Mouse (Mus musculus): ENCODE measurements around the gene Slit3. TPM values are rescaled to one million over a fixed set of nuclear protein-coding genes. Genes with fewer than 3 reads are reported as not detected.

The Slit3 gene
- polyA plus RNA-seq, 1 experiment, result 211 TPM

DNA sequence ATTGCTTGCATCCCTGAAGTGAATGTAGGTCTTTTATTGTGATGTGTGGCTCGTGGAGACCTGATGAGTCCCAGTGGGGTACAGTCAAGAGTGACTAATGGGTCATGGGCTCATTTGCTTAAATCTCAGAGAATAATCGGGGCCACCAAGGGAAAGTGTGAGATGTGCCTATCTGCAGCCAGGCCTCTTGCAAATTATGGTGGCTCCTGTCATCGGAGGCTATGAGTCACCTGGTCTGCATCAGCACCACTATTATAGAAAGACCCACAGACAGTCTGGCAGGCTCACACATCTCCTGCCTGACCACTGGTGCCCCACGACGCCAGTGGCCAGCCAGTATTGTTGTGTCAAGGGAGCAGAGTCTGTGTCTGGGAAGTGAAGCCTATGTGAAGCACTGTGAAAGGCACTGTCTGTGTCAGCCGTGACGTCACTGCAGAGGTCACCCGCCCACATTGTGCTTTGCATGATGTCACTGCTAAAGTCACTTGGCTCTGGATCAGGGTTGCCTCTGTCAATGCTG, 171.3 kb downstream of the Slit3 start:
- TF ChIP-seq CTCF (IDR thresholded peaks at IDR 0.05; ENCODE audit: borderline replicate concordance, insufficient read depth, low read length) (no peak), POLR2A (IDR thresholded peaks at IDR 0.05; ENCODE audit: low read depth, low read length) (no peak)
- H3K4me3 ChIP-seq (ENCODE audit: insufficient read depth, low read length), result no peak overlapping the region
- no peak overlapping the region for H3K27ac ChIP-seq (ENCODE audit: insufficient read depth, low read length)
- H3K4me1 ChIP-seq (ENCODE audit: control insufficient read depth, insufficient read depth, low read length), result no peaks in the 10 kb centered on the region

DNA sequence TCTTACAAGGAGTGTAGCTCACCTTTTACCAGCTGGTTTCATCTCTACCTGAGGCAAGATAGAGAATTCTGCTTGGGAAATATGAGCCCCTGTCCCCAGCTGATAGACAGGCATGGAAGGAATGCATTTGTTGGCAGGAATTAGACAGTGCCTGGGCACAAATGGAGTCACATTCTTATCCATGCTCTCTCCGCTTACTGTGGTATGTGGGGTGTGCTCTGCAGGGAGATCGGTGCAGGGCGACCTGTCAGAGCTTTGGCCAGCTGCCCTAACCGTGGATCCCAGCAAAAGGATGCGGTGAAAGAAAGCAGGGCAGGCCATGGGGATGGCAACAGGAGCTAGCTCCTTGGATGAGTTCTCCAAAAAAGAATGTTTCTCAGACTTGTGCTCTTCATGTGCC, 172.2 kb downstream of the Slit3 start:
- no peak for TF ChIP-seq POLR2A (IDR thresholded peaks at IDR 0.05; ENCODE audit: low read depth, low read length)
- no peak for TF ChIP-seq CTCF (IDR thresholded peaks at IDR 0.05; ENCODE audit: borderline replicate concordance, insufficient read depth, low read length)
- Histone ChIP-seq H3K4me3 (ENCODE audit: insufficient read depth, low read length) (no peak overlapping the region), H3K4me1 (ENCODE audit: control insufficient read depth, insufficient read depth, low read length) (no peaks in the 10 kb centered on the region), H3K27ac (ENCODE audit: insufficient read depth, low read length) (no peak overlapping the region)

GRCm38 (mm10) chr11:35294670-35295069, 173.6 kb downstream of the Slit3 start:
- Histone ChIP-seq H3K4me1 (ENCODE audit: control insufficient read depth, insufficient read depth, low read length) (0 out of 2 replicates have a peak, but pooled peaks cover 1% of the 10 kb centered on the region), H3K27ac (ENCODE audit: insufficient read depth, low read length) (no peak overlapping the region), H3K4me3 (ENCODE audit: insufficient read depth, low read length) (no peak overlapping the region)
- no peak for TF ChIP-seq CTCF (IDR thresholded peaks at IDR 0.05; ENCODE audit: borderline replicate concordance, insufficient read depth, low read length)
- TF ChIP-seq POLR2A (IDR thresholded peaks at IDR 0.05; ENCODE audit: low read depth, low read length), result no peak

GRCm38 (mm10) chr11:35295162-35295799, 174.3 kb downstream of the Slit3 start:
- H3K4me1 ChIP-seq (ENCODE audit: control insufficient read depth, insufficient read depth, low read length), result 0 out of 2 replicates have a peak, but pooled peaks cover 4% of the 10 kb centered on the region
- H3K27ac ChIP-seq (ENCODE audit: insufficient read depth, low read length), result no peak overlapping the region
- H3K4me3 ChIP-seq (ENCODE audit: insufficient read depth, low read length), result no peak overlapping the region
- TF ChIP-seq POLR2A (IDR thresholded peaks at IDR 0.05; ENCODE audit: low read depth, low read length), result no peak
- no peak for TF ChIP-seq CTCF (IDR thresholded peaks at IDR 0.05; ENCODE audit: borderline replicate concordance, insufficient read depth, low read length)

DNA sequence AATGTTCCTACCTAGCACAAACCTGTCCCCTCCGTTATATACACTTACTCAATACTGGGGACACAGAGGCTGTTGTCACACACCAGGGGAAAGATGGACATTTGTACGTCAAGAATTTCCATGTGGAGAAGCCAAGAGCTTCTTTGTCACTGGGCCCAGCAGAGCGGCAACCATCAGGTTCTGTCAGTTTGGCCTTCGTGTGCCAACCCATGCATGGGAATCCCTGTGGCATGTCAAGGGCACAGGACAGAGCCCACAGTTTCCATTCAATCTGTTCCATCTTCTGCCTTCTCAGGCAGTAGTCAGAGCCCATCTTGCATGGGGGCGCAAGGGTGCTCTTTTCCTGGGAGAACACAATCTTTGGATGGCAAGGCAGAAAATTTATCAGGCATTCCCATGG, 175.8 kb downstream of the Slit3 start:
- Histone ChIP-seq H3K27ac (ENCODE audit: insufficient read depth, low read length) (no peak overlapping the region), H3K4me3 (ENCODE audit: insufficient read depth, low read length) (no peak overlapping the region), H3K4me1 (ENCODE audit: control insufficient read depth, insufficient read depth, low read length) (0 out of 2 replicates have a peak, but pooled peaks cover 4% of the 10 kb centered on the region)
- TF ChIP-seq POLR2A (IDR thresholded peaks at IDR 0.05; ENCODE audit: low read depth, low read length) (no peak), CTCF (IDR thresholded peaks at IDR 0.05; ENCODE audit: borderline replicate concordance, insufficient read depth, low read length) (no peak)

- no peak overlapping the region for H3K27ac ChIP-seq (ENCODE audit: insufficient read depth, low read length)
- 0 out of 2 replicates have a peak, but pooled peaks cover 4% of the 10 kb centered on the region for H3K4me1 ChIP-seq (ENCODE audit: control insufficient read depth, insufficient read depth, low read length)
- TF ChIP-seq CTCF (IDR thresholded peaks at IDR 0.05; ENCODE audit: borderline replicate concordance, insufficient read depth, low read length) (no peak), POLR2A (IDR thresholded peaks at IDR 0.05; ENCODE audit: low read depth, low read length) (no peak)
- H3K4me3 ChIP-seq (ENCODE audit: insufficient read depth, low read length), result no peak overlapping the region
Measured at GRCm38 (mm10) chr11:35297319-35297718, 176.3 kb downstream of the Slit3 start.

DNA sequence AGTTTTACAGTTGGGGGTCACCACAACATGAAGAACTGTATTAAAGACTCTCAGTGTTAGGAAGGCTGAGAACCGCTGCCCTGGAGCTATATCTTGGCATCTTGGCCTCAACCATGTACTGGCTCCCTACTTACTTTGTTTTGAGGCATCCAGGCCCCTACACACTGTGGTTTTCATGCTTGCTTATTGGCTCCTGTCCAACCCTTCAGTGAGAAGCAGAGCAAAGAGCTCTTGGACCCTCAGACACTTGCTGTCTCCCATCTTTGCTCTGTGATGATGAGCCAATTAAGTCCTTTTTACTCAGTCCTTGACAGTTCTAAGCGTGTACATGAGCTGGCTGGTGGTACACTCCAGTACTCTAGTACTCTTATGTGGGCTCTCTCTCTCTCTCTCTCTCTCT, 177.5 kb downstream of the Slit3 start:
- TF ChIP-seq CTCF (IDR thresholded peaks at IDR 0.05; ENCODE audit: borderline replicate concordance, insufficient read depth, low read length) (no peak), POLR2A (IDR thresholded peaks at IDR 0.05; ENCODE audit: low read depth, low read length) (no peak)
- Histone ChIP-seq H3K4me1 (ENCODE audit: control insufficient read depth, insufficient read depth, low read length) (0 out of 2 replicates have a peak, but pooled peaks cover 4% of the 10 kb centered on the region), H3K4me3 (ENCODE audit: insufficient read depth, low read length) (no peak overlapping the region), H3K27ac (ENCODE audit: insufficient read depth, low read length) (no peak overlapping the region)

DNA sequence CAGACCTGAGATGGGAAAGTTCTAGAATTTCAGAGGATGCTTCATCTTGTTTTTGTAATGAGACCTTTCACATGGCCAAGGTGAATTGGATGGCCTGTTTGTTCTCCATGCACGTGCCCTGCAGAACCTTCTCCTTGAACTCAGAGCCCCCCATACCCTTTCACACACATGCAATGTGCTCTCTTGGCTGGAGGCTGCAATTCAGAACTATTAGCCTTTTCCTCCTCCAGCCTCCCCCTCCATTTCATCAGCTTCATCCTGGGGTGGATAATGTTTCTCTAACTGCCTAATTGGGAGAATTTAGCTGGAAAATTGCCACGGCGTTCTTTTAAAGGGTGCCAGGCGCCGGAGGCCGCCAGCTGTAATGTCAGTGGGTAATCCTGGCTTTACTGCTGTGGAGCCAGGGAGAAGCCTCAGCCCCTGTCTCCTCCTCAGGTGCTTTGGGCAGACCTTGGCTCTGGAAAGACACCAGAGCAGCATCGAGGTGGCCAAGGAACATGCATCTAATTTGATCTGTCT, 178.9 kb downstream of the Slit3 start:
- no peak overlapping the region for H3K27ac ChIP-seq (ENCODE audit: insufficient read depth, low read length)
- TF ChIP-seq CTCF (IDR thresholded peaks at IDR 0.05; ENCODE audit: borderline replicate concordance, insufficient read depth, low read length) (no peak), POLR2A (IDR thresholded peaks at IDR 0.05; ENCODE audit: low read depth, low read length) (no peak)
- H3K4me1 ChIP-seq (ENCODE audit: control insufficient read depth, insufficient read depth, low read length), result 0 out of 2 replicates have a peak, but pooled peaks cover 4% of the 10 kb centered on the region
- no peak overlapping the region for H3K4me3 ChIP-seq (ENCODE audit: insufficient read depth, low read length)

GRCm38 (mm10) chr11:35302272-35302671, 181.2 kb downstream of the Slit3 start:
- H3K4me3 ChIP-seq (ENCODE audit: insufficient read depth, low read length), result no peak overlapping the region
- H3K27ac ChIP-seq (ENCODE audit: insufficient read depth, low read length), result no peak overlapping the region
- H3K4me1 ChIP-seq (ENCODE audit: control insufficient read depth, insufficient read depth, low read length), result peaks cover 4% of the 10 kb centered on the region; the same call in 1 of the 2 replicates
- TF ChIP-seq POLR2A (IDR thresholded peaks at IDR 0.05; ENCODE audit: low read depth, low read length) (no peak), CTCF (IDR thresholded peaks at IDR 0.05; ENCODE audit: borderline replicate concordance, insufficient read depth, low read length) (no peak)
